Mouse (Mus musculus): Measurements from ENCODE around the gene Rnf123.

GRCm38 (mm10) chr9:108056361-108057261 lies 26.5 kb downstream of the Rnf123 start:
- TF ChIP-seq POLR2A (IDR thresholded peaks at IDR 0.05; ENCODE audit: insufficient read length, low read depth), result no peak
- no peak for TF ChIP-seq MAX (IDR thresholded peaks at IDR 0.05; ENCODE audit: low read depth)
- TF ChIP-seq USF1 (IDR thresholded peaks at IDR 0.05; ENCODE audit: low read depth), result no peak

Data from myocyte (in vitro differentiated cells).